Mouse (Mus musculus) gonadal fat pad, adult 2 months (tissue): ENCODE data around the gene Foxb1. TPM values are rescaled to one million over a fixed set of nuclear protein-coding genes. Genes with fewer than 3 reads are reported as not detected.

Experiments
- DNase-seq: peaks from one replicate; pipeline ENCODE4 v3.0.0-alpha.2; 2012; ENCODE audit warnings: low read depth
- polyA plus RNA-seq: library from polyadenylated mRNA; depleted of rRNA; stranded (reverse); fragments of >200 nt; gene quantifications from 2 replicates; pipeline ENCODE4 v1.2.3, GENCODE M21; 2012; rRNA removed

The Foxb1 gene
- polyA plus RNA-seq, 1 experiment, result not detected

DNA sequence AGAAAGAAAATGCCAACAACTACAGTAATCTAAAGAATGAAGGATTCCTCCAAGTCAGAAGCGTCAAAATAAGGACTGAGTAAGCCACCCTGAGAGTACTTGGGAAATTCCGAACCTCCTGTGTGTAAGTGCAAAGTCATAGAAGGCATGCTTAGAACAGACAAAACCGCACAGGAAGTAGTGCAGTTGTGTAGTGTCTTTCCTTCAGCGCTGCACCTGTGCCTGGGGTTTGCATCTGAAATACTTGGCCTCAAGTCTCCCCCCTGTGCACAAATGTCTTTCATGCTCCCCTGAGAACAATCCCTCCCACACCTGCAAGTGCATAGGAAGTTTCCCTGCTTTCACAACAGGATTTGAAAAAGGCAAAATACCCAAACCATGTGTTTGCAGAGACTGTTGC, 3.5 kb downstream of the Foxb1 start:
- DNase-seq, result no peak

DNA sequence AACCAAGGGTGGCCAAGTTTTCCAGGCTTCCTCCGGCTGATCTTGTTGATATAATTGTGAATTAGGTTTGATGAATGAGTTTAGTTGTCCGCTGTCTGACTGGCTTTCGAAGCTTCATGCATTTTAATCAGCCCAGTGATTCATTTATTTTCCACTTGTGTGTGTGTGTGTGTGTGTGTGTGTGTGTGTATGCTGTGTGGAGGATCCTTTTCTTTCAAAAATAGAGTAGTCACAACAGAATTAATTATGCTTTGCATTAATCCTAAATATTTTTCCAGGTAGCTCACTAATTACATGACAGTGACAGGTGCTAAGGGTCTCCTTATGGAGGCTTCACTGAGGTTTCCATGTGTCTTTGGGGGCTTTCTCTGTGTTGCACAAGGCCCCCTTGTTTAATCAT, 4.3 kb downstream of the Foxb1 start:
- no peak for DNase-seq

DNA sequence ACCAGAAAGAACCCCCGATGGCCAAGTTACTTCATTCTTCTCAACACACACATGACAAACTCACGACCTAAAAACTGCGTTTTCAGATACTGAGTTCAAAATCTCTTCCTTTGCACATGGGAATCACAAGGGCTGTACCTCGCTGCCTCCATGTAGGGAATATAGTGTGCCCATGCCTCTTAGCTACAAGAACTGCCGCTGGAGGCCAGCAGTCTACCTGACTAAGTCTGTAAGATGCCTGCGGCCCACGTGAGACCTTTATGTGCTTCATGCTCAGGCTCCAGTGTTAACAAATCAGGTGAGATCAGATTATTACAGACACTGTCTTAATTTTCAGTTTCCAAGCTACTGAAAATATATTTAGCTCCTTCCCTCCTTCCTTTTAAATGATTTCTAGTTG, 4.7 kb downstream of the Foxb1 start:
- no peak for DNase-seq

DNA sequence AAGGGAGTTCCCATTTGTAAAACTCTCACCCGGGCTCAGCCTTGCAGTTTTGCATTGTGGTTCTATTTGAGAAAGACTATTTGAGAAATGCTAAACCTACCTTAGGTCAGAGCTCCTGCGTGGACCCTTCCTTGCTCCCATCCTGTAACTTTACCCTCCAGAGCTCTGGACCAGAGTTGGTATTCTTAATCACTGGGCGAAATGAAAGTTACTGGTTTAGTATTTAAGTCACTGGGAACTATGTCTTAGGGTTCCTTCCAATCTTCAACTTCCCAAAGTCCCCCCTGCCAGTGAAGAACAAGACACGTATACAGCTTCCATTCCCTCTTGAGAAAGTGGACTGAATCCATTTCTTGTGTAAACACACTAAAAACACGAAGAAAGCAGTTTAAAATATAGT, 5.6 kb downstream of the Foxb1 start:
- DNase-seq, result no peak

DNA sequence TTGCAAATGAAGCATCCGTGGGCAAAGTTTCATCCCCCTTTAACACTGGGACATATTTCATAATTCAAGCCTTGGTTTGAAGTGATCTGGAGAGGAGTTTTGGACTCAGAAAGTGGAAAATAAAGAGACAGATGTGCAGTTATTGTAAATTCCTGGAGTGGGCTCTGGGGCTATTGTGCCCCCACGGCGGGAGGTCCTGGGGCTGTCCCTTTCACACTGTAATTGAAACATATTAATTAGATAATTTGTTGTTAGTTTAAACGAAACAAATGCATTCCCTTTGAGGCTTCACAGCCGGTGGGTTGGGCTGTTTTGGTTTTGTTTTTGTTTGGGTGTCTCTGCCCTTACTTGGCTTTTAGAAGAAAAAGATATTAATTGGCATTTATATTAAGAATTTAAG, 6.0 kb downstream of the Foxb1 start:
- no peak for DNase-seq

DNA sequence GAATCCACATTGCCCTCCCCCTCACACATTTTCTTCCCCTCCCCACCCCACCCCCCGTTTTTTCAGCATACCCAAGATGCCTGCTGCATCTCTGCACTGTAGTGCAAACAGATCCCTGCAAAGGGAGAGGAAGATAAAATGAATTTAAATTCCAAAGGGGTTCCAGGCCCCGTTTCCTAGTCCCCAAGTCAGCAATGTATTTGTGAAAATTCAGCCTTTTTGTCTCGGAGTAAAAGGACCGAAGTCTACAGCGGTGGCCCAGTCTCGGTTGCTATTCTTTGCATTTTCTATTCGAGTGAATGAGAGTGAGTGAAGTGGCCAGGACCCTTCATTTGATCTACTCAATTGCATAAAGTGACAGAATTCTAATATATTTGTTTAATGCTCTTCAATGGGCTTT, 6.4 kb downstream of the Foxb1 start:
- DNase-seq, result no peak

DNA sequence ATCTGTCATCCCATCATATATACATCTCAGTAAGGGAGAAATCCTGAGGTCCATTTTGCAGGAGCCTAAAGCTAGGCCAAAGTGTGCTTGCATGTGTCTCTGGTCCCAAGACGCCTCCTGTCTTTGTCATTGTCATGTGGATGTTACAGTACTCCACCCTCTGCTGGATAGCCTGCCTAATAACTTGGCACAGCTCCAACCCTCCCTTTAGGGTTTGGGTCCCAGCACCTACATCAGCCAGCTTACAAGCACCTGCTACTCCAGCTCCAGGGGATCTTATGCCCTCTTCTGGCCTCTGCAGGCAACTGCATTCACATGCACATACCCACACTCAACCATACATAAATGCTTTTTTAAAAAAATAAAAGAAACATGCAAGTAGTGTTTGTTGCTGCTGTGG, 12.8 kb downstream of the Foxb1 start:
- DNase-seq, result no peak

DNA sequence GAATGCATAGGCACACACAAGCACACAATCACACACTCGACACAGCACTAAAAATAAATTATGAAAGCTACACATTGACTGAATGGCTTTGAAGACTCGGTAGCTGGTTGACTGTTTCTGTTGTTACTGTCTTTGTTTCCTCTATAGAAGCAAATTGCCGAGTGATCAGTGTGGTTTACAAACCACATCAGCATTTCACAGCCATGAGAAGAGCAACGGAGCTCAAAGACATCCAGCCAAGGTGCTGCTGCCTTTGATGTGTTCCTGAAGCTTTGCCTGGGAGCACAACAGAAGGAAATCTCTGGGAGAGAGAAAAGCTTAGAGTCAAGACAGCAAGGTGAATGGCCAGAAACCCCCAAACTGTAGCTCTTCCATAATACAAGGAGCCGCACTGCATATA, 32.0 kb downstream of the Foxb1 start:
- DNase-seq, result no peak

DNA sequence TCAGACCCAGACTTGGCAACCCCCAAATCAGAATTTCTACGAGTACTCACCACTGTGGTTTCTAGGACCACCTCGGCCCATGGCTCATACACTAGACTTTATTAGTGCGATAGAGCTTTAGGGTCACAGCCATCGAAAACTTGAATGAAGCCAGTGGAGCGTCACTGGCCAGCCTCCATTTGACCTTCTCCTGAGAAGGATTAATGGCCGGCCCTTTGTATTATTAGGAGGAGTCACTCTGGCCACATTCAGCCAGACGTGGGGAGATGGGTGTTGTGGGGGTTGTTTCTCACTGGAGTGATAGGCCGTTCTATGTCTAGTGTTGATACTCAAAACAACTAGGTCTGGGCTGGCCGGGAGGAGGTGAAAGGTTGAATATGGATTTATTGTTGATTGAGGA, 42.3 kb downstream of the Foxb1 start:
- DNase-seq, result no peak

DNA sequence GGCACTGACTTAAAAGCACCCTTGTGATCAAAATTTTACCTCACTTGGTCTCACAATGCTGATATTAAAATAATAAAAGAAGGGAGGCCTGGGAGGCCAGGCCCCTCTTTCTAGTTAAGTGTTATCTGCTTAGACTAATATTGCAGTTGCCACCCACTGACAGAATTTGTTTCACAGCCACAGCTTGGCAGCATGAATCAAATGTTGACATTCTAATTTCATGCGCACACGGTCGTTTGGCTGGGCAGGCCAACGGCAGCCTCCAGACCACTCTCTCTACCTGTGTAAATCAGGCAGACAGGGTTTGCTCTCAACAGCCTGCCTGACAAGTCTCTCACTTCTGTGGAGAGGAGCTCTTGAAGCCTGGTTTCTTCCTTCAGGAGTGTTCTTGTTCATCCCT, 44.4 kb downstream of the Foxb1 start:
- DNase-seq, result no peak

DNA sequence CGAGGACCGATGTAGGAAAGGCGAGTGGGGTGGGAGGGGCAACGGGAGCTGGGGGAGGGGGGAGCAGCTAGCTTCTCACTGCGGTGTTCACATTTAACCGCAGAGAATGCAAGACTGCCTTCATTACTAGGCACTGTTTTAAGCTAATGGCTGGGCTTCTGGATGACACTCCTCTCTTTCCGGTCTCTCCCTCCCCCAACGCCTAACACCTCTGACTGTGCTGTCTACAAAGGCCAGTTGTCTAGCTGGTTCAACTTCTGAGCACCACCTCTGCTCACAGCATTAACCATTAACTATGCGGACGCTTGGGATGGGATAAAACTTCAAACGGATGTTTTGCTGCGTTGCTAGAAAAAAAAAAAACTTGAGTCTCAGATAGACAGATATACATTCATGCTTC, 45.3 kb downstream of the Foxb1 start:
- no peak for DNase-seq

DNA sequence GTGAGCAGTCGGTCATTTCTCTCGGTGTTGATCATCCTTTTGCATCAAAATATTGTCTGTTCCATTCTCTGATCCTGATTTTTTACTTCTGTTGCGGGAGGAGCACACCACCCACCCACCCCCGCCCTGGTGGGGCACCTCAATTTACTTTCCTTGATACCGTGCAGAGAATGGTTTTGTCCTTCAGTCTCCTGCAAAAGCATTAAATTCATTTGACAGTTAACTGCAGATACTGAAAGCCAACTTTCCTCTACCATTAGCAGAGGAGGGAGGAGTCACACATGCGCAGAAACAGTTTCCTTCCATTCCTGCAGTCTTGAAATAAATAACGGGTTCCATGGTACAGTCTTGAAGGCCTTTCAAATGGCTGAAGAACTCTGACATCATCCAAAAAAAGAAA, 46.4 kb downstream of the Foxb1 start:
- DNase-seq, result no peak

DNA sequence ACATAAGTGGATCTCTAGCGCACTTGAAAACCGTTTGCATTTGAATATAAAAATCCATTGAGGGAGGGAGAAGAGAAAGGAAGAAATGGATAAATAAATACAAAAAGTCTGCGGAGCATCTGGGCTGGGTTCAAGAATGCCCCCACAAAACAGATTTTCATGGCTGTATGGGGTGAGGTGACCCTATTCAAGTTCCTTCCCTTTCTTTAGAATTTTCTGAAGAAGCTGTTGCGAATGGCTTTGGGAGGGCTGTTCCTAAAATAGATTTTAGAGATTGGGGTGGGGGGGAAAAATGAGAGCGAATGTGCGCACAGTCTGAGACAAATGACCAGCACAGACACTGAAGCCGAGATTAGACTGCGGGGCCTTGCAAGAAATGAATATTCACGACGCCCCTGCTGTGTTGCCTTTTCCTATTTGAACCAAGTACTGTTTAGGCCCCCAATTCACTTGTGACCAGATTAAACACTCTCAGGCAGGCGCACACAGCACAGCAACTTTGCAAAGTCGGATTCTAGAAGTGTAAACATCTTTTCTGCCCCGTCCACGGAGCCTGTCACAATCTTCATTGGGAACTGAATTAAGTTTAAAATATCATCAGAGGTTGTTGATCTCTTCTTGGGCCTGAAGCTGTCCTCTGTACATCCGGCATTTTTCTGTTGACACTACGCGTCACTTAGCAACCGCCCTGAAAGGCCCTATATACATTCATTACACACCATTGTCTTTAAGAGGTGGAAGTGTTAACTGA, 47.0 kb downstream of the Foxb1 start:
- DNase-seq, result no peak

DNA sequence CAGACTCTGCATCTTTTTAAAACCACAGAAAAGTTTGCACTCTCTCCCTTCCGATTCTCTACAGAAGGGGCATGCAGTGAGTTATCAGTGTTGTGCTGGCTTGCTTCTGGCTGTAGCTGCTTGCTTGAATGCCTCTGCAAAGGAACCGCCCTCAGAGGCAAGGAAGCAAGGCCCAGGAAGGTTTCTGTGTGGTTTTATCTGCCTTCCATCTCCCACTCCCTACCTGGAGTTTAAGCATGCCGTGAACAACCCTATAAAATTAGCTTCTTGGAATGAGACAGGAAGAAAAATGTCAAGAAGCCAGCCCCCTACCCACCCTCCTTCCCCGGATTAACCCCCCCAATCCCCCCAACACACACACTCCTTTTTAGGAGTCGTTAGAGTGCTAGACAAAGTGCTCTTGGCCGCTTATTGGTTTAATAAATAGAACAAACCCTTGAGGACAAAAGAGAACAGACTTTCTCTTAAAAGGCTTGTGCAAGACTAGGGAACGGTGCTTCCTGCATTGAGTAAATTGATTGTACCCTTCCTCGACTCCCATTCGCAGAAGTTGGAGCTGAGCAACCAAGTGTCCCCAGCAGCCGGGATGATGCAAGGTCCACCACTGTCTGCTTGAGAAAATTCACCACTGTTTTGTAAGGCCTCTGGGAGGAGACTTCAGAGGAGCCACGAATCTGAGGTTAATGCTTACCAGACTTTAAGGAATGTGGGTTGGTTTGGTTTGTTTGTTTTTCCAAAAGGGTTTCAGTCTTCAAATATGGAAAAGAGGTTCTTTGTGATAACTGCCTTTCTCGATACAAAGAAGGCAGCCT, 47.8 kb downstream of the Foxb1 start:
- DNase-seq, result no peak

Other genes starting within 250 kb of the Foxb1 start
- 31.2 and 32.5 TPM in 2 replicates for gene Bnip2, start 228.5 kb upstream of the Foxb1 start, polyA plus RNA-seq